Mouse (Mus musculus): ENCODE data around the gene Lrrk1. TPM values are rescaled to one million over a fixed set of nuclear protein-coding genes. Genes with fewer than 3 reads are reported as not detected.

Gene Lrrk1
- total RNA-seq, 2 experiments from 2014 or later: 4.3 TPM

DNA sequence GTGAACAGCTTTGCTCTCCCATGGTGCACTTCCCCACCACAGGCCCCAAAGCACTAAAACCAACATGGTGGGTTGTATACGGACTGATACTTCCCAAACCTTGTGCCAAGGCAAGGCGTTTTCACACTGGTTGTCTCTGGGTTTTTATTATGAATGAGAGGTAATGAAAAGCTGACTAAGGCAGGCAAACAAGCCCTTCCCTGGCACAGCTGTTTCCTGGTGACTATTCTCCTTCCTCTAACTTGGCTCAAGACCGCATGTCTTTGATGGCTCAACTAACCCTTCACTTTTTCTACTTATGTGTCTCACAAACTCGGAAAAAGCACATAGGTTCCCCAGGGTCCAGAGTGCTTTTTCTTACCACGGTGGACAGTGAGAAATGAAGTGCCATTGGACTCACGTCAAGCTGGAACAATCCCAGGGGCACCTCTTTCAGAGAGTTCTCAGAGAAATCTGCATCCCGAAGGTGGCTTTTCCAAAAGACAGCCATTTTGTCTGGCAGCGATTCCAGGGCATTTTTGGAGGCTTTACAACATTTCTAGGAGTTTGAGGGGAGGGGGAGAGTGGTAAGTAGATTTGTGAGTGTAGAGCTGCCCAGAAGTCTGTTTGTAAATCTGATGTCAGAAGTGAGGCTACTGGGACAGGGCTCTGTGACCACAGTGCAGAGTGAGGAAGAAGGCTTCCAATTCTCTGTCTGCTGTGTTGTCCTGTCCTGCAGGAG, 83.0 kb downstream of the Lrrk1 start:
- DNase-seq (ENCODE audit: low spot score in 2 of 2): no peak

GRCm38 (mm10) chr7:66303922-66304660, 84.1 kb downstream of the Lrrk1 start:
- no peak for DNase-seq (ENCODE audit: low spot score in 2 of 2)

DNA sequence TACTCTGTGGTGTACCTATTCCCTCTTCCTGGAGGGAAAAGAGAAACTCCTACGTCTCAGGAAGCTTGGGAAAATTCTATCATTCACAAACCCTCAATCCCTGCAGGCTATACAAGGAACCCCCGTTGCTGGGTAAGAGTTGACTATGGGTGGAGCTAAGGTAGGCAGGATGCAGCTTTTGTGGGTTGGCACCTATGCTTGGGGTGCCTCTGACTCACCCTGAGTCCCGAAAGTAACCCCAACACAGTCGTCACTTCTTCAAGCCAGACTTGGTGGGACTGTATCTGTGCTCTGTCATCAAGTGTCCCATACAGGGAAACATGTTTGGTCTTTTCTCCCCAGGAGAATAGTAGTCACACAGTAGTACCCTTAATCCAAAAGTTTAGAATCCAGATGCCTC, 86.7 kb downstream of the Lrrk1 start:
- DNase-seq (ENCODE audit: low spot score in 2 of 2): no peak

- peak; percentile 85 to 92 for DNase-seq (ENCODE audit: low spot score in 2 of 2)
Observed at GRCm38 (mm10) chr7:66300680-66301079, 87.5 kb downstream of the Lrrk1 start.

DNA sequence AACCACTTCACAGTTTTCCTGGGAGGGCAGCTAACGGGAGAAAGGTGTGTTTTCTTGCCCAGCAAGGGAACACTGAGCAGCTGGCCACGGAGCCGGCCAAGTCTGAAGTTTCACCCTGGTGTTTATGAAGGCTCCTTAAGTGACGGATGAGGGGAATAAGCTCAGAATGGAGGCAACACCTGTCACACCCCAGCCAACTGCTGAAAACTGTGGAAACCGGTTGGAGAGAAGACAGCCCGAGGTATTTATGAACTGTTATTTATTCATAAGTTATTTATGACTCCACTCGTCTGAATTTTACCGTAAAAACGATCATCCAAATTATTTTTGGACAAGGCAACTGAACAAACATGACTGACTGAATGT, 90.5 kb downstream of the Lrrk1 start:
- DNase-seq (ENCODE audit: low spot score in 2 of 2): no peak

DNA sequence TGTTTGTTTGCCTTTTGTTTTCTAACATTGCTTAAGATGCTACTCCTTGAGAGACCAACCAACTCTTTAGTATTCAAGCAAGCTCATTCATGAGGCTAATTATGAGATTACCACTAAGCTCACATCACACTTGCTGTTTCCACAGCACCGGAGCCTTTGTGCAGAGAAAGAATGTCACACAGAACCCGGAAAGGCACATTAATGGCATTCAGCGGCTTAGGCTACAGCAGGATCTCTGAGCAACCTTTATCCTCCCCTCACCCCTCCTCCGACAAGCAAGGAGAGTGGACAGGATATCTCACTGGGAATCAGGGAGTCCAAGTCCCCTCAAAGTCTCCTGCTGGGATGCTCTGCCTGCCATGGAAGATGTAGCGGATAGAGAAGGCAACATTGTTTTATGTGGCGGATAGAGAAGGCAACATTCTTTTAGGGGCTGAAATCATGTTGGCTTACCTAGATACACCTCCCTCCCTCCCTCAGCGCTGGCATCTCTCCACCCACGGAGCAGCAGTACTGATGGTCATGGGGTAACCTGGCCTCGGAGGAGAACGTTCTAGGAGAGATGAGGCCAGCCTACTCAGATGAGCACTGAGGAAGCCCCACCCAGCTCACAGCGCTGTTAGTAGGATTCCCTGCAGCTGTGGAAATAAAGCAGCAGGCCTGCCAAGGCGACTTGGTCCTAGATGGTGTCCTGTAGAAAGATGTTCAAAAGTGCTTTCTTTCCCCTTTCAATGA, 91.1 kb downstream of the Lrrk1 start:
- DNase-seq (ENCODE audit: low spot score in 2 of 2): no peak

DNA sequence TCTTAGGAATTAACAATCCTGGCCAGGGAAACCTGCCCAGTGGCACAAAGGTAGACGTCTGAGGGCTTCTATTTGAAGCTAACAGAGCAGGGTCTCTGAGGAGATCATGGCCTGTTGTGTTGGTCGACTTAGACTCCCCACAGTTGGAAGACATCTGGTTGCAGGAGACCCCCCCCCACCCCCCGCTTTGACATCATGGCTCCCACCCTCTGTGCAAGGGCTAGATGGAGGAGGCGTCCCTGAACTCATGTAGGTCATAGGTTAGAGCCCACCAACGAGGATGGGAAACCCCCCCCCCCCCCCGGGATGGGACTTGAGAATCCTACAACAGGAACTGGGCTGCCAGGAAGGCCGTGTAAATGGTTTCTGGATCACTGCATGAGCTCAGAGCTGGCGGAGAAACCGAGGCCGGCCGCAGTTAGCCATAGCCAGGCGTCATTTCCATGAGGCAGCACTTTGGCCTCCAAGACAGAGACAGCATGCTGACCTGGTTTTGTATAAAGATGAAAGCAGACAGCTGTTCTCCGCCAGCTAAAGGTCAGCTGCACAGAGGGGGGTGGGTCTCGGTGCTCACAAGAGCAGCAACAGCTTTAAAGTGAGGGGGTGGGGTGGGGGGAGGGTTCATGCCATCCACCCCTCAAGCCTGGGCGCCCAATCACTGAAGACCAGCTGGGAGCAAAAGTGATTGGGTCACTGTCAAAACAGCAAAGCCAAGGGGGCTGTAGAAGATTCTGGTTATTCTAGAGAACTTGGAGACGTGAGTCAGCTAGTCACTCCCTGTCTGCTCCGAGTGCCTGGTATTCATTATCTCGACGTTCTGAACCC, 95.4 kb downstream of the Lrrk1 start:
- DNase-seq (ENCODE audit: low spot score in 2 of 2): no peak

DNA sequence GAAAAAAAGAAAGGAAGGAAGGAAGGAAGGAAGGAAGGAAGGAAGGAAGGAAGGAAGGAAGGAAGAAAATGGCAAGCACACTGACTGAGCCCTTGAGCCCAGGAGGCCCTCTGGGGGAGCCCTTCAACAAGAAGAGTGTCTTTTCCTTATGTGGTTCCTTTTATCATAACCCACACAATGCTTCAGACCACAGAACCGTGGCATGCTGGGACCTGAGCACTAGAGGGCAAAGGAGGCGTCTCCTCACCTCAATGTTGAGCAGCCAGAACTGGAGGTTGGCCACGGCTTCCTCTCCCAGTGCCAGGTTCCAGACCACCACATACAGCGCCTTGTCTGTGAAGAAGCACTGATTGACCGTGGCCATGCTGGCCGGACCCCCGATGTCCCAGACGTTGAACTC, 96.1 kb downstream of the Lrrk1 start:
- DNase-seq (ENCODE audit: low spot score in 2 of 2): no peak

- no peak for DNase-seq (ENCODE audit: low spot score in 2 of 2)
Observed at GRCm38 (mm10) chr7:66282984-66283612, 105.1 kb downstream of the Lrrk1 start.

DNA sequence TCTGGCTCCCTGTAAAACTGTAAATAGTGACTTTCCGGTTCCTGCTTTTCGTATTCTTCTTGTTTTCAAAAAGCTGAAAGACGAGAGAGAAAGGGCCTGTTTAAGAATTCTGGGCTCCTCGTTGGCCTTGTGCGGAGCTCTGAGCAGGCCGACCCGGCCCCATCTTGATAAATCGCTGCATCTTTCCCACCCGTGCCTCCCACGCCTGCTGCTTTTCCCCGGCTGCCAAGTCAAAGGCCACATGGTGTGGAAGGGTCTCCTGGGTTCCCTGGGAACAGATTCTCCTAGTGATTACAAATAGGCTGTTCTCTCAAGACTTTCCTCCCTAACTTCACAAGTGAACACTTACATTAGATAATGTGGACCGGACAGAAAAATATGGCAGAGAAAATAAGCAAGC, 105.9 kb downstream of the Lrrk1 start:
- DNase-seq (ENCODE audit: low spot score in 2 of 2): no peak

- no peak for DNase-seq (ENCODE audit: low spot score in 2 of 2)
Observed at GRCm38 (mm10) chr7:66278001-66278400, 110.1 kb downstream of the Lrrk1 start.

- no peak for DNase-seq (ENCODE audit: low spot score in 2 of 2)
Observed at GRCm38 (mm10) chr7:66273494-66273893, 114.7 kb downstream of the Lrrk1 start.

GRCm38 (mm10) chr7:66271226-66271625, 116.9 kb downstream of the Lrrk1 start:
- DNase-seq (ENCODE audit: low spot score in 2 of 2): no peak

DNA sequence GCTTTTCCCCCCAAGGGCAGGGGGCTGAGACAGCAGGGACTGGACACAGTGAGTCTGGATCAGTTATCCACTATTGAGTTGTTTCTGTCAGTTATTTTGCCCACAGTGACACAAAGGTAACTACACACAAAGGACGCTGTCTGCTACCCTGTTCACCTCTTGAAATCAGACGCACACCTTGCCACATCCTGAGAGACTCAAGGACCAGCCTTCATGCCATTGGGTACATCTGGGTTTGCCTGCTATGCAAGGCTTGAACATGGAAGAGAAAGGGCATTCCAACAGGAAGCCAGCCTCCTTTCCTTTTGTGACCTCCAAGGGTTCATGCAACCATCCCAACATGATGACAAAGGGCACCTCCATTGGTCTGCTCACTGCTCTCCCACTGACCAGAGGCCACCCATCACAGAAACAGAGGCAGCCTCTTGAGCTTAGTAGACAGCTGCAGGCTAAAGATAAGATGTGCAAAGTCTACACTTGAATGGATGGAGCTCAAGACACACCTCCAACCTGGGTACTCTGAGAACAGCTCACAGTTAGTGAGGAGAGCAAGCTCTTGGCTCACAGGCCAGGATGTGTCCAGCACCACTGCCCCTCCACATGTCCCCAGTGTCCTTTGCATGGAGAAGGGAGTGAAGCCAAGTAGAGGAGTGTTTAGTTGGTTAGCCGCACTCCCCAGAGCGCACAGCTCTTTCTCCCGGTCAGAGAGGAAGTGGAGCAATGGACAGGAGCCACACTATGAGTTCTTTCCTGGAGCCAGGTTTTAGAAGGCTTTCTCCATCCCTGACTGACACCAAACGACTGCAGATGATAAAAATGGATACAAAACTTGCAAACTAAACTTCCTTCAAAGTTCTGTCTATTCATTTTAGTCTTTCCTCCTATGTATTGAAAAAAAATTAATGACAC, 121.0 kb downstream of the Lrrk1 start:
- DNase-seq (ENCODE audit: low spot score in 2 of 2): no peak

GRCm38 (mm10) chr7:66263421-66263820, 124.7 kb downstream of the Lrrk1 start:
- no peak for DNase-seq (ENCODE audit: low spot score in 2 of 2)

GRCm38 (mm10) chr7:66262570-66263156, 125.5 kb downstream of the Lrrk1 start:
- no peak for DNase-seq (ENCODE audit: low spot score in 2 of 2)

GRCm38 (mm10) chr7:66260763-66261390, 127.3 kb downstream of the Lrrk1 start:
- no peak for DNase-seq (ENCODE audit: low spot score in 2 of 2)

GRCm38 (mm10) chr7:66260295-66260694, 127.9 kb downstream of the Lrrk1 start:
- no peak for DNase-seq (ENCODE audit: low spot score in 2 of 2)

Data from left cerebral cortex, adult 18-20 months (tissue).